Mouse (Mus musculus) spleen, adult 2 months (tissue): Measurements from ENCODE around the gene Mylpf. TPM values are rescaled to one million over a fixed set of nuclear protein-coding genes. Genes with fewer than 3 reads are reported as not detected.

ENCODE experiments used
- DNase-seq, 2 experiments: peaks; one replicate each; pipeline versions ENCODE4 v3.0.0 to v3.0.0-alpha.2; 2012 to 2021; ENCODE audit warnings: low spot score in 2 of 2, low read depth in 1 of 2
- H3K27ac ChIP-seq: fragments of 200-500 bp; 2 replicates; pipeline ENCODE4 v1.5.1; 2012; ENCODE audit warnings: low read length, inconsistent platforms; ENCODE audit not compliant: insufficient read depth
- H3K27me3 ChIP-seq: fragments of 200-500 bp; 2 replicates; pipeline ENCODE4 v1.6.1; 2012; ENCODE audit warnings: mild to moderate bottlenecking, moderate library complexity, low read length, inconsistent platforms; ENCODE audit not compliant: control insufficient read depth, insufficient read depth
- H3K36me3 ChIP-seq: fragments of 200-500 bp; 2 replicates; pipeline ENCODE4 v1.6.1; 2012; ENCODE audit warnings: mild to moderate bottlenecking, low read length, inconsistent platforms; ENCODE audit not compliant: control insufficient read depth, insufficient read depth
- H3K4me1 ChIP-seq: fragments of 200-500 bp; 2 replicates; pipeline ENCODE4 v1.6.1; 2011; ENCODE audit warnings: inconsistent platforms; ENCODE audit not compliant: control insufficient read depth, insufficient read depth, insufficient read length
- H3K4me3 ChIP-seq: fragments of 200-500 bp; 2 replicates; pipeline ENCODE4 v1.5.1; 2011; ENCODE audit warnings: mild to moderate bottlenecking, inconsistent platforms; ENCODE audit not compliant: insufficient read depth, insufficient read length; ENCODE audit errors: extremely low read depth
- CTCF ChIP-seq: fragments of 200-500 bp; IDR thresholded peaks from 2 replicates; pipeline ENCODE4 v1.5.1; 2011; ENCODE audit warnings: mild to moderate bottlenecking, inconsistent platforms; ENCODE audit not compliant: insufficient read depth, insufficient read length, insufficient replicate concordance; ENCODE audit errors: extremely low read depth
- POLR2A ChIP-seq: fragments of 200-500 bp; IDR thresholded peaks from 2 replicates; pipeline ENCODE4 v1.6.1; 2011; ENCODE audit warnings: low read depth, low read length, inconsistent platforms
- WGBS: fragments of 180-500 bp; shearing (Covaris S2); methylation state at CpG from one replicate; pipeline ENCODE4 v1.1.7; 2018; 5-methylcytosine and 5-hydroxymethylcytosine counted together
- polyA plus RNA-seq: library from polyadenylated mRNA; depleted of rRNA; stranded (reverse); fragments of >200 nt; gene quantifications from 2 replicates; pipeline ENCODE4 v1.2.3, GENCODE M21; 2012

Mylpf gene
- polyA plus RNA-seq, 1 experiment = 1.2 TPM

DNA sequence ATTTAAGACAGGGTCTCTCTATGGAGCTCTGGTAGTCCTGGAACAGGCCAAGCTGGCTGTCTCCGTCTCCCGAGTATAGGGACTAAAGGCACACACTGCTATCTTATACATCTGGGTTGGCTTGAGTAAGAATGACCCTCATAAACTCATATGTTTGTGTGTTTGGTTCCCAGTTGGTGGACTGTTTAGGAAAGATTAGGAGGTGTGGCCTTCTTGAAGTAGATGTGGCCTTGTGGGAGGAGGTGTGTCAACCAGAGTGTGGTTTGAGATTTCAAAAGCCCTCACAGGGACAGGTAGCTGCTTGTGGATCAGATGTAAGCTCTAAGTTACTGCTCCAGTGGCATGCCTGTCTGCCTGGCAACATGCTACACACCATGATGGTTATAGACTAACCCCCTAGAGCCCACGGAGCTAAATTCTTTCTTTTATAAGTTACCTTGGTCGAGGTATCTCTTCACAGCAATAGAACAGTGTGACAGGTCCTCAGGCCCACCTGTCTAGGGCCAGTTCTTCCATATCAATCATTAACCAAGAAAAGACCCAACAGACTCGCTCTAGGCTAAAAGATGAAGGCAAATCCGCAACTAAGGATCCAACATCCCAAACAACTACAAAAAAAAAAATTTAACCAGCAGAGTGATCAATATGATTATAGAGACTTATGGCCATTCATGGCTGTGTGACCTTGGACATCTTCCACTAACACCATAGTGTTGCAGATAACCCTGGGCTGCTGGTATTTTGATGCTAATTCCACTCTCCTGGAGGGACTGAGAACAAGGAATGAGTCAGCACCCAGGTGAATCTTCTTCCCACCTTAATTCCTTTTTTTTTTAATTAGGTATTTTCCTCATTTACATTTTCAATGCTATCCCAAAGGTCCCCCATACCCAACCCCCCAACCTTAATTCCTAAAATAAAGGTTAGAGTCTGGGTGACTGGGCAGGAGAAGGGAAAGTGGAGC lies 15.1 kb downstream of the Mylpf start:
- TF ChIP-seq POLR2A (no peak), CTCF (no peak)
- H3K4me3 ChIP-seq = no peak overlapping the region
- no peak for DNase-seq
- H3K4me1 ChIP-seq = peaks cover 7% of the 10 kb centered on the region; the same call in 1 of the 2 replicates
- H3K36me3 ChIP-seq = no peaks in the 10 kb centered on the region
- H3K27ac ChIP-seq = no peak overlapping the region
- 90% methylated on average over 6 of the region's 6 CpGs for WGBS
- no peaks in the 10 kb centered on the region for H3K27me3 ChIP-seq

DNA sequence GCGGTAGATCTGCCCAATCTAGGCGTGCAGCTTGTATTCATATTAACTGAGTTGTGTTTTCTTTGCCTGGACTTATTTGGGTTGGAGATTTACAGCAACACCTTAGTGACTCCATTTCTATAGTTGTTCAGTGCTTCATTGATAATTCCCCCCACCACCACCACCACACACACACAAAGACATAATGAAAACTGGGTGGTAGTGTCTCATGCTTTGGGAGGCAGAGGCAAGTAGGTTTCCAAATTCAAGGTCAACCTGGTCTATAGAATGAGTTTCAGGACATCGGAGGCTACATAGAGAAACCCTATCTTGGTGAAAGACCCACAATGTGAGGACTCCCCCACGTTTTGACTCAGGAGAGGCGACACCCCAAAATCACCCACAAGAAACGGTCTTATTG lies 15.9 kb downstream of the Mylpf start:
- no peaks in the 10 kb centered on the region for H3K36me3 ChIP-seq
- 92% methylated on average over 6 of the region's 6 CpGs for WGBS
- H3K4me3 ChIP-seq = no peak overlapping the region
- no peak for DNase-seq
- H3K27ac ChIP-seq = no peak overlapping the region
- no peak for TF ChIP-seq POLR2A
- TF ChIP-seq CTCF = no peak
- H3K4me1 ChIP-seq = peaks cover 2% of the 10 kb centered on the region; the same call in 1 of the 2 replicates
- no peaks in the 10 kb centered on the region for H3K27me3 ChIP-seq

GRCm38 (mm10) chr7:127225147-127225995 lies 16.7 kb downstream of the Mylpf start:
- H3K27ac ChIP-seq = no peak overlapping the region
- 85% methylated on average over 11 of the region's 11 CpGs for WGBS
- no peak for TF ChIP-seq POLR2A
- no peak for TF ChIP-seq CTCF
- no peaks in the 10 kb centered on the region; the same call in 1 of the 2 replicates for H3K4me1 ChIP-seq
- no peak for DNase-seq
- H3K36me3 ChIP-seq = no peaks in the 10 kb centered on the region
- no peak overlapping the region for H3K4me3 ChIP-seq
- H3K27me3 ChIP-seq = no peaks in the 10 kb centered on the region

DNA sequence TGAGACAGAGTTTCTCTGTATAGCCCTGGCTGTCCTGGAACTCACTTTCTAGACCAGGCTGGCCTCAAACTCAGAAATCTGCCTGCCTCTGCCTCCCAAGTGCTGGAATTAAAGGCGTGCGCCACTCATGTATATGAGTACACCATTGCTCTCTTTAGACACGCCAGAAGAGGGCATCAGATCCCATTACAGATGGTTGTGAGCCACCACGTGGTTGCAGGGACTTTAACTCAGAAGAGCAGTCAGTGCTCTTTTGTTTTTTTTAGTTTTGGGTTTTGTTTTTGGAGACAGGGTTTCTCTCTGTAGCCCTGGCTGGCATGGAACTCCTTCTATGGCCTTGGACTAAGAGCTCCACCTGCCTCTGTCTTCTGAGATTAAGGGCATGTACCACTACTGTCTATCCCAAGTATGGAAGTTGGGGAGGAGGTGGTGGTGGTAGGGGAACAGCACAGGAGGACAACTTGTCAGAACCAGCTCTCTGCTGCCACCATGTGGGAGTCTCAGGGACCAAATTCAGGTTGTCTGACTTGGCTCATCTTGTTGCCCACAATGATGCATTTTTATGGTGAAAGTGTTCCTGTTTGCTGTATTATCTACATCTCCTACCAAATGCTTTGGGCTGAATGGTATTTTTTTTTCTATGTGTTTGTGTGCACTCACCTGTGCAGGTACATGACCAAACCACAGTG lies 20.1 kb downstream of the Mylpf start:
- Histone ChIP-seq H3K36me3 (no peaks in the 10 kb centered on the region), H3K4me1 (peaks cover 7% of the 10 kb centered on the region; the same call in 1 of the 2 replicates), H3K27ac (0 out of 2 replicates have a peak overlapping the region, but pooled peaks have one; percentile 28), H3K4me3 (no peak overlapping the region), H3K27me3 (no peaks in the 10 kb centered on the region)
- WGBS = 47% methylated on average over 4 of the region's 4 CpGs
- TF ChIP-seq CTCF = peak; percentile 84; the same call in 1 of the 2 replicates
- no peak for TF ChIP-seq POLR2A
- DNase-seq = peak; percentile 77 to 84

- DNase-seq = no peak
- TF ChIP-seq CTCF = no peak
- no peak for TF ChIP-seq POLR2A
- peaks cover 7% of the 10 kb centered on the region; the same call in 1 of the 2 replicates for H3K4me1 ChIP-seq
- H3K36me3 ChIP-seq = peaks cover 12% of the 10 kb centered on the region
- H3K27me3 ChIP-seq = no peaks in the 10 kb centered on the region
- no peak overlapping the region for H3K27ac ChIP-seq
- H3K4me3 ChIP-seq = no peak overlapping the region
- 41% methylated on average over 3 of the region's 3 CpGs for WGBS
Observed at GRCm38 (mm10) chr7:127231376-127231775, 22.7 kb downstream of the Mylpf start.
